Mouse (Mus musculus): Measurements from ENCODE around the gene Brpf3. TPM values are rescaled to one million over a fixed set of nuclear protein-coding genes. Genes with fewer than 3 reads are reported as not detected.

Gene Brpf3
- total and polyA plus RNA-seq, 2 experiments = 4.4 to 18.9 TPM

GRCm38 (mm10) chr17:28816875-28817811 is 16.3 kb downstream of the Brpf3 start:
- Histone ChIP-seq H3K27me3 (ENCODE audit: control insufficient read depth, insufficient read depth, low read length) (no peaks in the 10 kb centered on the region), H3K27ac (replicated peaks; ENCODE audit: insufficient read depth, low read depth, low read length) (no peak overlapping the region), H3K4me1 (ENCODE audit: control insufficient read depth, insufficient read depth, low read length) (peaks cover 2% of the 10 kb centered on the region; the same call in 1 of the 2 replicates), H3K9ac (ENCODE audit: low read depth, low read length) (no peak overlapping the region), H3K36me3 (ENCODE audit: control insufficient read depth, insufficient read depth, low read length) (peaks cover 26% of the 10 kb centered on the region), H3K4me3 (ENCODE audit: insufficient read depth, low read depth, low read length) (no peak overlapping the region), H3K79me2 (ENCODE audit: control insufficient read depth, insufficient read depth, low read length) (no peaks in the 10 kb centered on the region)
- TF ChIP-seq POLR2A (IDR thresholded peaks at IDR 0.05; ENCODE audit: extremely low read depth, insufficient read depth, low read length) (no peak), CTCF (IDR thresholded peaks at IDR 0.05; ENCODE audit: low read depth, low read length) (no peak)
- 91% methylated on average over 25 of the region's 25 CpGs for WGBS
- no peak for DNase-seq (ENCODE audit: extremely low read depth, low read depth, low spot score)

GRCm38 (mm10) chr17:28820189-28820588 is 19.3 kb downstream of the Brpf3 start:
- peaks cover 29% of the 10 kb centered on the region for H3K36me3 ChIP-seq (ENCODE audit: control insufficient read depth, insufficient read depth, low read length)
- H3K4me1 ChIP-seq (ENCODE audit: control insufficient read depth, insufficient read depth, low read length) = no peaks in the 10 kb centered on the region
- no peaks in the 10 kb centered on the region for H3K79me2 ChIP-seq (ENCODE audit: control insufficient read depth, insufficient read depth, low read length)
- no peak overlapping the region for H3K27ac ChIP-seq (replicated peaks; ENCODE audit: insufficient read depth, low read depth, low read length)
- TF ChIP-seq POLR2A (IDR thresholded peaks at IDR 0.05; ENCODE audit: extremely low read depth, insufficient read depth, low read length) (no peak), CTCF (IDR thresholded peaks at IDR 0.05; ENCODE audit: low read depth, low read length) (no peak)
- H3K27me3 ChIP-seq (ENCODE audit: control insufficient read depth, insufficient read depth, low read length) = no peaks in the 10 kb centered on the region
- DNase-seq (ENCODE audit: extremely low read depth, low read depth, low spot score) = no peak
- no peak overlapping the region for H3K9ac ChIP-seq (ENCODE audit: low read depth, low read length)
- WGBS = 84% methylated on average over 2 of the region's 2 CpGs
- H3K4me3 ChIP-seq (ENCODE audit: insufficient read depth, low read depth, low read length) = no peak overlapping the region

- peaks cover 25% of the 10 kb centered on the region for H3K36me3 ChIP-seq (ENCODE audit: control insufficient read depth, insufficient read depth, low read length)
- no peak overlapping the region for H3K9ac ChIP-seq (ENCODE audit: low read depth, low read length)
- H3K27me3 ChIP-seq (ENCODE audit: control insufficient read depth, insufficient read depth, low read length) = no peaks in the 10 kb centered on the region
- no peak overlapping the region for H3K4me3 ChIP-seq (ENCODE audit: insufficient read depth, low read depth, low read length)
- 93% methylated on average over 13 of the region's 13 CpGs for WGBS
- TF ChIP-seq CTCF (IDR thresholded peaks at IDR 0.05; ENCODE audit: low read depth, low read length) (no peak), POLR2A (IDR thresholded peaks at IDR 0.05; ENCODE audit: extremely low read depth, insufficient read depth, low read length) (no peak)
- DNase-seq (ENCODE audit: extremely low read depth, low read depth, low spot score) = no peak
- no peak overlapping the region for H3K27ac ChIP-seq (replicated peaks; ENCODE audit: insufficient read depth, low read depth, low read length)
- no peaks in the 10 kb centered on the region for H3K4me1 ChIP-seq (ENCODE audit: control insufficient read depth, insufficient read depth, low read length)
- no peaks in the 10 kb centered on the region for H3K79me2 ChIP-seq (ENCODE audit: control insufficient read depth, insufficient read depth, low read length)
These were observed 22.3 kb downstream of the Brpf3 start for GRCm38 (mm10) chr17:28823004-28823745.

GRCm38 (mm10) chr17:28823749-28824148 is 22.9 kb downstream of the Brpf3 start:
- Histone ChIP-seq H3K4me1 (ENCODE audit: control insufficient read depth, insufficient read depth, low read length) (no peaks in the 10 kb centered on the region), H3K36me3 (ENCODE audit: control insufficient read depth, insufficient read depth, low read length) (peaks cover 25% of the 10 kb centered on the region), H3K79me2 (ENCODE audit: control insufficient read depth, insufficient read depth, low read length) (no peaks in the 10 kb centered on the region), H3K27ac (replicated peaks; ENCODE audit: insufficient read depth, low read depth, low read length) (no peak overlapping the region), H3K9ac (ENCODE audit: low read depth, low read length) (no peak overlapping the region), H3K4me3 (ENCODE audit: insufficient read depth, low read depth, low read length) (no peak overlapping the region), H3K27me3 (ENCODE audit: control insufficient read depth, insufficient read depth, low read length) (no peaks in the 10 kb centered on the region)
- TF ChIP-seq CTCF (IDR thresholded peaks at IDR 0.05; ENCODE audit: low read depth, low read length) (no peak), POLR2A (IDR thresholded peaks at IDR 0.05; ENCODE audit: extremely low read depth, insufficient read depth, low read length) (no peak)
- 94% methylated on average over 11 of the region's 11 CpGs for WGBS
- no peak for DNase-seq (ENCODE audit: extremely low read depth, low read depth, low spot score)

- Histone ChIP-seq H3K27me3 (ENCODE audit: control insufficient read depth, insufficient read depth, low read length) (no peaks in the 10 kb centered on the region), H3K4me3 (ENCODE audit: insufficient read depth, low read depth, low read length) (no peak overlapping the region), H3K36me3 (ENCODE audit: control insufficient read depth, insufficient read depth, low read length) (peaks cover 23% of the 10 kb centered on the region), H3K27ac (replicated peaks; ENCODE audit: insufficient read depth, low read depth, low read length) (no peak overlapping the region), H3K4me1 (ENCODE audit: control insufficient read depth, insufficient read depth, low read length) (no peaks in the 10 kb centered on the region), H3K9ac (ENCODE audit: low read depth, low read length) (no peak overlapping the region), H3K79me2 (ENCODE audit: control insufficient read depth, insufficient read depth, low read length) (no peaks in the 10 kb centered on the region)
- no peak for DNase-seq (ENCODE audit: extremely low read depth, low read depth, low spot score)
- 88% methylated on average over 6 of the region's 6 CpGs for WGBS
- TF ChIP-seq CTCF (IDR thresholded peaks at IDR 0.05; ENCODE audit: low read depth, low read length) (no peak), POLR2A (IDR thresholded peaks at IDR 0.05; ENCODE audit: extremely low read depth, insufficient read depth, low read length) (no peak)
These were observed 24.0 kb downstream of the Brpf3 start for GRCm38 (mm10) chr17:28824896-28825295.

All from liver, adult 2 months (tissue).